Mouse (Mus musculus) lung, postnatal 10 days (tissue): ENCODE results near the gene Snapc3.
"Not testable (repeated sequence)": the region's sequence is repeated elsewhere in the genome, so short reads cannot be mapped to it uniquely, and the experiment has no call there.

Source experiments
- DNase-seq: peaks from one replicate; pipeline ENCODE4 v3.0.0; 2021

Snapc3 gene

DNA sequence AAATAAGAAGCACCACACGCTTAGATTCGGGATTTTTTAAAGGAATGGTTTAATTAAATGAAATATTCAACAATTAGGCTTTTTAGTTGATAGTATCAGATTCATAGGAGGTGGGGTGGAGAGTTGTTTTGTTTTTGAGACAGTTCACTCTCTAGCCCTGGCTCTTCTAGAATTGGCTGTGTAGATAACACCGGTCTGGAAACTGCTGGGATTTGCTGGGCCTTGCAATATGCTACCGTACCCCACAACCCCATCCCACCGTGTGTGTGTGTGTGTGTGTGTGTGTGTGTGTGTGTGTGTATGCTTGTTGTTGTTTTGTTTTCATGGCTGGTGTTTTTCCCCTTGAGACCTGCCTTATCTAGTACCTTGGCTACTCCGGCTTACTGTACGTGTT is 83.5 kb downstream of the Snapc3 start:
- DNase-seq = no peak

DNA sequence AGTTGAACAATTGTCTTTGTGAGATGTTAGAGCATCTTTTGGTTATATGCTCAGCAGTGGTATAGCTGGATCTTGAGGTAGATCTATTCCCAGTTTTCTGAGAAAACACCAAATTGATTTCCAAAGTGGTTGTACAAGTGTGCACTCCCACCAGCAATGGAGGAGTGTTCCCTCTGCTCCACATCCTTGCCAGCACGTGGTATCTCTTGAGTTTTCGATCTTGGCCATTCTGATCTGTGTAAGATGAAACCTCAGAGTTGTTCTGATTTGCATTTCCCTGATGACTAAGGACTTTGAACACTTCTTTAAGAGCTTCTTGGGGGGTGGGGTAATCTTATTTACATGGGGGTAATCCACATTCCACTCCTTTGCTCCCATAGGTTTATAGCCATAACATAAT is 92.1 kb downstream of the Snapc3 start:
- DNase-seq = no peak

DNA sequence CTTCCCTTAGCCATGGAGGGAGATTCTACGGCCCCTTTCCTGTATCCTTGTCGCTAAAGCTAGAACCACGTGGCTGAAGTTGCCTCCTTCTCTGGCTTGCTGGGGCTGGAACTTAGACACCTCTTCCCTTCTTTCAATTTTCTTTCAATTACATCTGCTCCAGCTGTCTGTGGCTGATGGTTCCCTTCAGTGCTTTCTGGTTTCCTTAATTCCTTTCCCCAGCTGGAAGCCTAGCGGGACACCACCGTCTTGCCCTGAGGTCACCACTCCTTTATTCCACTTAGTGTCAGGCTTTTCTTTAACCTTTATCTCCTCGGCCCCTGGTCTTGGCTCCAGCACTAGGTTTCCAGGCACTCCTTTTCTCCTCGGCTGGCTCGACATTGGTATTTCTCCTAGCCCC is 93.6 kb downstream of the Snapc3 start:
- no peak for DNase-seq

DNA sequence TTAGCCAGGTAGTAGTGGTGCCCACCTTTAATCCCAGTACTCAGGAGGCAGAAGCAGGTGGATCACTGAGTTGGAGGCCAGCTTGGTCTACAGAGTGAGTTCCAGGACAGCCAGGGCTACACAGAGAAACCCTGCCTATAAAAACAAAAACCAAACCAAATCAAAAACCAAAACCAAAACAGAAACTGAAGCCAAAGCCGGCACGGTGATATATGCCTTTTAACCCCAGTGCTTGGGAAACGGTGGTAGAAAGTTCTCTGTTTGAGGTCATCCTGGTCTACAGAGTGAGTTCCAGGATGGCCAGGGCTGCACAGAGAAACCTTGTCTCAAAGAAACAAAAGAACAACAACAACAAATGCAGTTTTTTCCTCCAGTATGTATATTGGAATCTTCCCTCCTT is 94.7 kb downstream of the Snapc3 start:
- DNase-seq = no peak

DNA sequence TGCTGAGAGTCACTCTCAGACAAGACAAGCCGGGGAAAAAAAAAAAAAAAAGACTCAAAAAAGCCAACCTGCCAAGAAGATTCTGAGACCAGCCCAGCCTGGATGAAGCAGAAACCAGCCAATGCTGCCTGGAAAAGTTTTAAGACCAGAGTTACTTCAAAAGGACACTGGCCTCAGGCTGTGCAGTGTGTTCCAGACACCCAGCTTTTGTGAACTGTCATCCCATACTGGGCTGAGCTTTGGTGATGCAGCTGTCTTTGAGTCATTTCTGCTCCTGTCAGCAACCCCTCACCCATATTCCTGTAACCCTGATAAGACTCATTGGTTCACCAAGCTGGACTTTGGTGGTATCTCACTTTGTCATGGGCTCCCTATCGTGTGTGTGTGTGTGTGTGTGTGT is 95.1 kb downstream of the Snapc3 start:
- DNase-seq = no peak

DNA sequence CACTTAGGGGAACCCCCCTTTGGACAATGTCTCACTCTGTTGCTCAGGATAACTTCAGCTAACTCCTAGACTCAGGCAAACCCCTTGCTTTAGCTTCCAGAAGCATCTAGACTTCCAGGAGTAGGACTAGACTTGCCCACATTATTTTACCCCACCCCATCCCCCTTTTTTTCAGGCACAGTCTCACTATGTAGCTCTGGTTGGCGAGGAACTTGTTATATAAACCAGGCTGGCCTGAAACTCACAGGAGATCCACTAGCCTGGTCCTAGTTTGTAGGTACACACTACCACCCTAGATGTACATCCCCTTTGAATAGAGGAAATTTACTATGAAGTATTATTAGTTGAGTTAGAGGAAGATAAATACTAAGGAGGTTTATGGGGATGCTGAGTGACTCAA is 96.7 kb downstream of the Snapc3 start:
- DNase-seq = no peak

DNA sequence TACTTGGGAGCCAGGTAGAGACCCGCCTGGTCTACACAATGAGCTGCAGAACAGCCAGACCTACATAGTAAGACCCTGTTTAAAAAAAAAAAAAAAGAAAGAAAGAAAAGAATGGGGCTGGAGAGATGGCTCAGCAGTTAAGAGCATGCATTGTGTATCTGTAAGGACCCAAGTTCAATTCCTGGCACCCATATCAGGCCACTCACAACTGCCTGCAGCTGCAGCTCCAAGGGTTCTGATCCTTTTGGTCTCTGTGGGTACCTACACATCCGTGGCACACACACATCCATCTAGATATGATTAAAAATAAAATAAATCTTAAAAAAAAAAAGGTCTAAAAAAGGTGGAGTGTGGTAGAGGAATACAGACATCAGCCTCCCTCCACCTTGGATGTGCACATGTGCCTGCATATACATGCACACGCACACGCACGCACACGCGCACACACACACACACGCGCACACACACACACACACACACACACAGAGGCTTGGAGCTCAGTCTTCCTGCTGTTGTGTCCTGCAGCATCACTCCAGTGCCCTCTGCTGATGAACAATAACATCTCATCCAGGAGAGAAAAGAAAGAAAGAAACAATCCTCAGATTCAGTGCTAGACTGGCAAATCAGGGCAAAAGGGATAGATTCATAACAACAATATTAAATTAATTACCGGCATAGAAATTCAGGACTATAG is 97.6 kb downstream of the Snapc3 start:
- no peak for DNase-seq

DNA sequence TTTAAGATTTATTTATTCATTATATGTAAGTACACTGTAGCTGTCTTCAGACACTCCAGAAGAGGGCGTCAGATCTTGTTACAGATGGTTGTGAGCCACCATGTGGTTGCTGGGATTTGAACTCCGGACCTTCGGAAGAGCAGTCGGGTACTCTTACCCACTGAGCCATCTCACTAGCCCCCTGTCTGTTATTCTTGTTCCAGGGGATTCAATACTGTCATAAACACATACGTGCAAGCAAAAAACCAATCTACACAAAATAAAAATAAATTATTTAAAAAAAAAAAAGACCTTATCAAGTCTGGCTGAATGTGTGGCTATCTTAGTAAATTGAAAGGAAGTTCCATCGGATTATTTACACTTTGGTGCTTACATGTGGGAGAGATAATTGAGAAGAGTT is 98.6 kb downstream of the Snapc3 start:
- DNase-seq = not testable (repeated sequence)
